Comparison of ENCODE assay signal across 9 mouse cellular contexts in genomic region chr10:96934661-96935060, GRCm38 (mm10).
A peak's percentile ranks its signal among the peaks of the same experiment; 100 is the strongest.
DNase-seq lines count a peak whose midpoint lies in the region; ATAC-seq lines count a peak whose summit lies in the region.
"Had no signal": no experiment of that assay in that cellular context is flagged by ENCODE, and none has a peak within 500 bp of the region (broad histone marks: within the 10 kb centered on the region; RNA-seq: fewer than 3 reads in every experiment).

No protein-coding gene starts in this region.

- H3K27me3 ChIP-seq in kidney, embryonic 16.5 days (ENCODE audit: insufficient read depth, low read length) = no peaks in the 10 kb centered on the region
- no peaks in the 10 kb centered on the region for H3K27me3 ChIP-seq in midbrain, embryonic 14.5 days (ENCODE audit: control insufficient read depth, insufficient read depth, low read length)
- H3K27me3 ChIP-seq: neural tube, embryonic 13.5 days had no signal

- H3K4me2 ChIP-seq in kidney, embryonic 16.5 days (replicated peaks; ENCODE audit: low read depth, low read length) = no peak overlapping the region
- no peak overlapping the region for H3K4me2 ChIP-seq in midbrain, embryonic 14.5 days (ENCODE audit: low read length)
- H3K4me2 ChIP-seq: neural tube, embryonic 13.5 days had no signal

- H3K4me3 ChIP-seq in kidney, embryonic 16.5 days (ENCODE audit: low read length) = no peak overlapping the region
- no peak overlapping the region for H3K4me3 ChIP-seq in midbrain, embryonic 14.5 days (replicated peaks; ENCODE audit: low read depth, low read length)
- H3K4me3 ChIP-seq: neural tube, embryonic 13.5 days had no signal

- no peaks in the 10 kb centered on the region for H3K4me1 ChIP-seq in kidney, embryonic 16.5 days (ENCODE audit: insufficient read depth, low read length)
- H3K4me1 ChIP-seq in midbrain, embryonic 14.5 days (ENCODE audit: control insufficient read depth, insufficient read depth, low read length) = no peaks in the 10 kb centered on the region
- H3K4me1 ChIP-seq: neural tube, embryonic 13.5 days had no signal

- no peaks in the 10 kb centered on the region for H3K36me3 ChIP-seq in kidney, embryonic 16.5 days (ENCODE audit: insufficient read depth, low read length)
- no peaks in the 10 kb centered on the region for H3K36me3 ChIP-seq in midbrain, embryonic 14.5 days (ENCODE audit: control insufficient read depth, insufficient read depth, low read length)
- H3K36me3 ChIP-seq: neural tube, embryonic 13.5 days had no signal

- ATAC-seq in kidney, embryonic 16.5 days (ENCODE audit: low FRiP score, low TSS enrichment) = no peak; the same call in 1 of the 2 replicates
- no peak for ATAC-seq in midbrain, embryonic 14.5 days (ENCODE audit: low FRiP score, low TSS enrichment)

- H3K27ac ChIP-seq in kidney, embryonic 16.5 days (ENCODE audit: low read length) = no peak overlapping the region
- H3K27ac ChIP-seq in midbrain, embryonic 14.5 days (replicated peaks; ENCODE audit: low read depth, low read length) = no peak overlapping the region
- H3K27ac ChIP-seq: neural tube, embryonic 13.5 days had no signal

- no peaks in the 10 kb centered on the region for H3K9me3 ChIP-seq in kidney, embryonic 16.5 days (ENCODE audit: low read length)
- H3K9me3 ChIP-seq in midbrain, embryonic 14.5 days (ENCODE audit: control insufficient read depth, low read length) = no peaks in the 10 kb centered on the region
- H3K9me3 ChIP-seq: neural tube, embryonic 13.5 days had no signal

- WGBS in kidney, embryonic 16.5 days = 72% methylated on average over 4 of the region's 4 CpGs
- 76% methylated on average over 4 of the region's 4 CpGs for WGBS in midbrain, embryonic 14.5 days

- DNase-seq in kidney, adult 18-20 months = peak; percentile 70
- DNase-seq in R1 (ENCODE audit: low read depth, low spot score) = peak; percentile 26
- DNase-seq in cerebellum, postnatal 36 days = peak; percentile 66 to 75
- DNase-seq in heart, adult 9 months (ENCODE audit: low spot score in 2 of 2) = peak; percentile 4 to 56
- peak; percentile 55 for DNase-seq in layer of hippocampus, adult 9-10 months (ENCODE audit: low spot score)
- DNase-seq in midbrain, embryonic 14.5 days = peak; percentile 82
- peak; percentile 18 to 57 for DNase-seq in thymus, postnatal 10 days (ENCODE audit: low spot score in 2 of 2)

- no peak overlapping the region for H3K9ac ChIP-seq in kidney, embryonic 16.5 days (replicated peaks; ENCODE audit: low read length)
- no peak overlapping the region for H3K9ac ChIP-seq in midbrain, embryonic 14.5 days (replicated peaks; ENCODE audit: low read length)
- H3K9ac ChIP-seq: neural tube, embryonic 13.5 days had no signal

Comparison
In these comparisons a context has a peak if more than half of its experiments do, and no peak if none do; other contexts are left out.
1. DNase-seq: peak in every context shown above with its lines; median percentile 82 in midbrain, embryonic 14.5 days; 70 in cerebellum, postnatal 36 days; 70 in kidney, adult 18-20 months; 55 in layer of hippocampus, adult 9-10 months; 38 in thymus, postnatal 10 days; 30 in heart, adult 9 months; 26 in R1.